Mouse (Mus musculus) megakaryocyte, adult 5-6 weeks (primary cell): ENCODE data around the gene Lepr. TPM values are rescaled to one million over a fixed set of nuclear protein-coding genes. Genes with fewer than 3 reads are reported as not detected.
"Not testable (repeated sequence)": the region's sequence is repeated elsewhere in the genome, so short reads cannot be mapped to it uniquely, and the experiment has no call there.

Experiments
- ATAC-seq: 2 replicates; pipeline ENCODE4 v1.8.0; 2016; ENCODE audit warnings: mild to moderate bottlenecking, inconsistent platforms; ENCODE audit not compliant: poor library complexity, severe bottlenecking
- total RNA-seq, 2 experiments: library from RNA; stranded (forward) in 1 of 2; stranded (reverse) in 1 of 2; fragments of 153-499, 151-499 nt in 1 of 2; fragments of 221-1000, 200-1000 nt in 1 of 2; gene quantifications; 2 replicates each; pipeline versions ENCODE4 v1.2.3 to v1.2.4; 2015 to 2017

The Lepr gene
- total RNA-seq, 2 experiments from 2014 or later = 0.62 to 0.69 TPM

DNA sequence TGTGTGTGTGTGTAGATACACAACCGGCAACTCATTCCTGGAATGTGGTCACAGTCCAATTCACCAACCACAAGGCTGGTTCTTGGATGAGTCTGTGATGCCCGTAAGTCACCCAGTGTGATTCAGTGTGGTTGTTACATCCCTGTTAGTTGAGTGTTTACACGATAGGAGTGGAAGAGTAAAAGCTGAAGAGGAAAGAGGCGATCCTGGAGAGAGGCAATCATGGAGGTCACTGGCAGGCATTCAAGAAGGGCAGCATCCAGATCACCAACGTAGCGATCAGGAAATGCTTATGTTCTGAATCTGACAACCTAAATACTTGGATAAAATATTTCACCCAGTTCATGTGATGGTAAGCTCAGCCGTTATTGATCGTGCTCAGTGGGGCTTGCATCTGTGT lies 1.9 kb upstream of the Lepr start:
- ATAC-seq = no peak

DNA sequence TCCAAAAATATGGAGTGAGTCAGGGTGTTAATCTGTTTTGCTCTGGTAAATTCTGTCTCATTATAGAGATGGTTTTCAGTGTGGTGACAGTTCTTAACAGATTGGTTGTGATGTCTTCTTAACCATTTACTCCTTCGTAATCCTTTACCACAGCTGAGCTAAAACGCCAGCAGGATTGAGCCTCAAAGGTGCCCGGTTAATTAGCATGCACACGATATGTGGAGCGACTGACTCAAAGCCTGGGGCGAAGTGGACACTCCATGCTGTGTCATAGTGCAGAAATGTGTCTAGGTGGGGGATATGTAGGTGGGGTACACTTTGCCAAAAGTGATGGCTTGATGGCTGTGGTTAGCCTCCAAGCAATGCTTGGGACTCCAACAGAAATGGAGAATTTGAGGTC lies 1.4 kb upstream of the Lepr start:
- no peak for ATAC-seq

DNA sequence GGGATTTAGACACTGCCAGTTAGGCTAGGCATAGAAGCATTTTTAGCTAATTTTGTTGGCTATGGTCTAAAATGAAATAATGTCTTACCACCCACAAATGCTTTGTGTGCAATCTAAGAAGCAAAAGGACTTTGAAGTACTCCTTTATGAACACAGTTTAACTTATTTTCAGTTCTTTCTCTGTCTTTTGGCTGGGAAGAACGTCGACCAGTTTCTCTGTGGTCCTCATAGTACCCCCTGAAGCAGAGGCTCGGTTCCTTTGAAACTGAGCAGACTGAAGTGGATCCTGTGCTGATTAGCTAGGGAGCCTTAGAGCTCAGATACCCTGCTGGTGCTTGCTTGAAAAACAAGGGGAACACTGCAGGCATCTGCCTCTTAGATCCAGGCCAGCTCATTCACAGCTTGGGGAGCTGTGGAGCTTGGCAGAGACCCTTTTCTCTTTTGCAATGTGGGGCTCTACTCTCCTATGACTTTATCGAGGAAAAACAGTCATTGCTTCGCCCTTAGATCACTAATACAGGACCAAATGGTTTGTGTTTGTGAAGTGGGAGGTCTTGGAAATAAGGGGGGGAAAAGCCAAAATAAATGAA lies 1.9 kb downstream of the Lepr start:
- ATAC-seq = no peak

DNA sequence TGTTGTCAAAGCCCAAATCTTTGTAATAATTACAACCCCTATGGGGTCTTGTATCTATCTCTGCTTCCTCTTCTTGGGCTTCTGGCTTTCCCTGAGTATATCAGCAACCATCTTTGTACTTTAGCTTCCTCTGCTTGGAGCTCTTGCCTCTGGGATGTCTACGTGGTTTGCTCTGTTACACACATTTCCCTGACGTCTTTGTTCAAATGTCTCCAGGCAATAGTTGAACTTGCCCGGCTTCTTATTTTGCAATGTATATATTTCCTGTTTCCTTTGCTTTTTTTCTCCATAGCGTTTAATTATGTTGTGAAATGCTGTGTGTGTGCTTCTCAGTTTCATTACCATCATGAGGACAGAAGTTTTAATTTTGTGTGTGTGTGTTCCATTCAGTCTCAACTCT lies 4.5 kb downstream of the Lepr start:
- 0 out of 2 replicates have a peak, but pooled peaks have one; percentile 21 for ATAC-seq

DNA sequence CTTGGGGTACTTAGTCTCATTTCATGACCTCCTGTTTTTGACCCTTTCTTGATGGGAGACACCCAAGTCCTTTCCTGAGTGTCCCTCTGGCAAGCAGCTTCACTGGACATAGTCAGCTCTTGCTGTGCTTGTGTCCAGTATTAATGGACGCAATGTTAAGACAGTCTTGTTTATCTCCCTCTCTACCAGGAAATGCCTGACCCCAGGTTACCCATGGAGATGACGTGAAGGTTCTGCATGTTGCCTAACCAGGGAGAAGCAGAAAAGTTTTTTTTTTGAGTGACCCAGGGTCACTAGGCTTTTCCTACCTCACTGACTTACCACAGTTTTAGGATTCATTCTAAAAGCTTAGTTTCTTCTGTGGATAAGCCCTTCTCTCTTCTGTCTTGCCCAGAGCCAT lies 24.8 kb downstream of the Lepr start:
- no peak for ATAC-seq

DNA sequence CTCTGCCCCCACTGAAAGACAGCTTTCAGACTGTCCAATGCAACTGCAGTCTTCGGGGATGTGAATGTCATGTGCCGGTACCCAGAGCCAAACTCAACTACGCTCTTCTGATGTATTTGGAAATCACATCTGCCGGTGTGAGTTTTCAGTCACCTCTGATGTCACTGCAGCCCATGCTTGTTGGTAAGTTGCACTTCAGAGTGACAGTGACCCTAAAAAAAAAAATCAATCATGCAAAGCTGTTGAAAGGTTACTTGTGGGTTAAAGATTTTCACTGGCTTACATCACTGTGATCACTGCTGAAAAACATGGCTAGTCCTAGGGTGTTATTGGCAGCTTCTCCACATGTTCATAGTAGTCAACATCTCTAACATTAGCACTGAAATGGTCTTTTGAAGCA lies 28.3 kb downstream of the Lepr start:
- ATAC-seq = no peak

DNA sequence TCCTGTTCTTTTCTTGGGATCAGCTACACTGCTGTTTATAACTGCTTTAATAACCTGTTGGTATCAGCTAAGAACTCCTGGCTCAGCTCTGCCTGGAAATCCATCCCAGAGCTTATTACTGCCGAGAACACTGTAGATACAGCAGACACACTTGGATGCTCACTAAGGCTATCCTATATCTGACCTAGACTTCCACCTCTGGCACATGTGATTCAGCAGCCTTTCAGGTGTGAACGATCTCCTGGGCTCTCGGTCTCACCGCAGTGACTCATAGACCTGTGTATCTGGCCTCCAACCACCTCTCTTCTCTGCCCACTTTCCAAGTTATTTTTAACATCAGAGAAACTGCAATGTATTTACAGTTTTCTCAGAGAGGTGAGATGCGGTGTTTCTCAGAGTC lies 43.3 kb downstream of the Lepr start:
- no peak for ATAC-seq

DNA sequence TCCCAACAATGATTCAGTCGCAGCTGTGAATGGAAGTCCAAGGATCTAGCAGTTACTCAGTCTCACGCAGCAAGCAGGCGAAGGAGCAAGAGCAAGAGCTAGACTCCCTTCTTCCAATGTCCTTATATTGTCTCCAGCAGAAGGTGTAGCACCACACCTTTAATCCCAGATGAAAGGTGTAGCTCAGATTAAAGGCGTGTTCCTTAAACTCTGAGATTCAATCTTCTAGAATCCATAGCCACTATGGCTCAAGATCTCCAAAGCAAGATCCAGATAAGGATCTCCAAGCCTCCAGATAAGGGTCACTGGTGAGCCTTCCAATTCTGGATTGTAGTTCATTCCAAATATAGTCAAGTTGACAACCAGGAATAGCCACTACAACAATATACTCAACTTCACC lies 126.7 kb downstream of the Lepr start, which contains the start of gene B020004J07Rik:
TSS of gene B020004J07Rik (minus strand) at position 101 of the 400 bp plus-strand sequence.
- not testable (repeated sequence) for ATAC-seq

DNA sequence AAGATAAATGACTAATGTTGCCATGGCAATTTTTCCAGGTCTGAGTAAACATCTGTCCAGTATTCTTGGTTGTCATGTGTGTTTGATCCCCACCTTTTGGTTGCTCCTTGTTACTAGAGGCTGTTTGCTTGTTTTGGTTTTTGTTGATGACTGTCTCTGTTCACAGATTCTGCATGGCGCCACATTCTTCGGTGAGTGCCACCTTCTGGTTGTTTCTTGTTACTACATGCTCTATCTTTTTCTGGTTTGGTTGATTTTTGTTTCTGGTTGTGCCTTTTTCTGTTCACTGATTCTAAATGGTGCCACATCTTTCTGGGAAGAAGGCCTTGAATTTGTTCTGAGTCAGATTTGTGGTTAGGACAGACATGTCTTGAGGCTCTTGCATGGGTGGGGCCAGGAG lies 133.7 kb downstream of the Lepr start:
- no peak for ATAC-seq

DNA sequence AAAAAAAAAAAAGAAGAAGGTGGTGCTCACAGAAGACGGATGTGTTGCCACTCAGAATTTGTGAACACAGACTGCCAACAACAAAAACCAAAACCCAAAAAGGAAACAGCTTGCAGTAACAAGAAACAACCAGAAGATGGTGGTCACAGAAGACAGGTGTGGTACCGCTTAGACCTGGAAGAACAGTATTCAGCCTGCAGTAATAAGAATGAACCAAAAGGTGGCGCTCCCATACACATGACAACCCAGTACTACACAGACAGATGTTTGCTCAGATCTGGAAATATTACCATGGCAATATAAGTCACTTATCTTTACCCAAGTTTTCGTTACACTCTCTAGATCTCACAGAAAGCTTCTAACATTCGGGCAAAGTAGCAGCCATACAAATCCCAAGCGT lies 143.7 kb downstream of the Lepr start:
- no peak for ATAC-seq

DNA sequence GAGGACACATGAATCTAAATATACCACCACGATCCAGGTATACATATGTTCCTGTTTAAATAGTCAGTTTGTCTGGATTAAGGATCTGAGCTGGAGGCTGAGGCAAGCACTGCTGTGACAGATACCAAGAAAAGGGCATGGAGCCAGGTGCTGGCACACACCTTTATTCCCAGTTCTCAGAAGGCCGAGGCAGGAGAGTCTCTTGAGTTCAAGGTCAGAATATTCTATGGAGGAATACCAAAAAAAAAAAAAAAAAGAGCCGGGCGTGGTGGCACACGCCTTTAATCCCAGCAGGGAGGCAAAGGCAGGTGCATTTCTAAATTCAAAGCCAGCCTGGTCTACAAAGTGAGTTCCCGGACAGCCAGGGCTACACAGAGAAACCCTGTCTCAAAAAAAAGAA lies 145.1 kb downstream of the Lepr start:
- ATAC-seq = no peak

Other genes with a start within 250 kb of the Lepr start
- gene Dnajc6, start 220.8 kb upstream of the Lepr start, total RNA-seq (2015) = 0.16 and 0.76 TPM in 2 replicates
- 0.66 and 1.6 TPM in 2 replicates for gene Dnajc6, start 220.8 kb upstream of the Lepr start, total RNA-seq (2017)
- 67.5 and 69.0 TPM in 2 replicates for gene Leprot, start 69.7 kb upstream of the Lepr start, total RNA-seq (2015)
- gene Leprot, start 69.7 kb upstream of the Lepr start, total RNA-seq (2017) = 105 and 107 TPM in 2 replicates
- not detected in 2 replicates for gene B020004J07Rik, start 126.6 kb downstream of the Lepr start, total RNA-seq (2015)
- not detected in 2 replicates for gene B020004J07Rik, start 126.6 kb downstream of the Lepr start, total RNA-seq (2017)
- gene C130073F10Rik, start 176.4 kb downstream of the Lepr start, total RNA-seq (2015) = not detected in 2 replicates
- not detected in 2 replicates for gene C130073F10Rik, start 176.4 kb downstream of the Lepr start, total RNA-seq (2017)
- gene Gm12800, start 191.7 kb downstream of the Lepr start, total RNA-seq (2015) = not detected in 2 replicates
- not detected in 2 replicates for gene Gm12800, start 191.7 kb downstream of the Lepr start, total RNA-seq (2017)
- not detected in 2 replicates for gene Gm12794, start 223.0 kb downstream of the Lepr start, total RNA-seq (2015)
- not detected in 2 replicates for gene Gm12794, start 223.0 kb downstream of the Lepr start, total RNA-seq (2017)